In genomic region chr2:67847806-67848205, GRCm38 (mm10) we compare ENCODE assay signal across 20 mouse cellular contexts.
DNase-seq lines count a peak whose midpoint lies in the region; ATAC-seq and TF ChIP-seq lines count a peak whose summit lies in the region.
"Had no signal": no experiment of that assay in that cellular context is flagged by ENCODE, and none has a peak within 500 bp of the region (broad histone marks: within the 10 kb centered on the region; RNA-seq: fewer than 3 reads in every experiment).

No protein-coding gene starts in this region.

- 55% methylated on average over 8 of the region's 8 CpGs for WGBS in midbrain, embryonic 15.5 days

- H3K9me3 ChIP-seq in midbrain, embryonic 15.5 days: no peaks in the 10 kb centered on the region
- H3K9me3 ChIP-seq: forebrain, embryonic 13.5 days; heart, embryonic 15.5 days; intestine, embryonic 15.5 days; limb, embryonic 15.5 days had no signal

- H3K27me3 ChIP-seq in midbrain, embryonic 15.5 days (replicated peaks): no peaks in the 10 kb centered on the region
- H3K27me3 ChIP-seq: forebrain, embryonic 13.5 days; heart, embryonic 15.5 days; intestine, embryonic 15.5 days; limb, embryonic 15.5 days had no signal

- DNase-seq in layer of hippocampus, adult 2 months (ENCODE audit: low spot score in 2 of 2): no peak
- DNase-seq in layer of hippocampus, postnatal 25 days (ENCODE audit: extremely low spot score in 1 of 2, low spot score in 1 of 2): no peak
- DNase-seq in right cerebral cortex, adult 2 months (ENCODE audit: low spot score in 2 of 2): peak; percentile 18 to 25
- DNase-seq in right cerebral cortex, postnatal 25 days: no peak
- no peak for DNase-seq in adipocyte (ENCODE audit: low spot score)
- DNase-seq in yolk sac, embryonic 10.5 days (ENCODE audit: low spot score): no peak
- DNase-seq: adrenal gland, postnatal 10 days; cerebellum, adult 9-10 months; heart, postnatal 4 days; kidney, adult 8-10 months; kidney, postnatal 14 days; lung, embryonic 14.5 days; thymus, postnatal 14 days had no signal

- no peak; the same call in 1 of the 2 replicates for ATAC-seq in midbrain, embryonic 15.5 days (replicated peaks)
- ATAC-seq: activated CD4-positive, CD25-positive, alpha-beta regulatory T cell, adult 4 months; forebrain, embryonic 13.5 days; intestine, embryonic 15.5 days had no signal

- no peak overlapping the region for H3K4me3 ChIP-seq in layer of hippocampus, adult 2 months
- H3K4me3 ChIP-seq in midbrain, embryonic 15.5 days: no peak overlapping the region
- H3K4me3 ChIP-seq: forebrain, embryonic 13.5 days; heart, embryonic 15.5 days; intestine, embryonic 15.5 days; limb, embryonic 15.5 days had no signal

- H3K27ac ChIP-seq in layer of hippocampus, adult 2 months: peak overlapping the region; percentile 58
- H3K27ac ChIP-seq in midbrain, embryonic 15.5 days: peak overlapping the region; percentile 48; the same call in 1 of the 2 replicates
- H3K27ac ChIP-seq: forebrain, embryonic 13.5 days; heart, embryonic 15.5 days; intestine, embryonic 15.5 days; limb, embryonic 15.5 days; liver, embryonic 14.5 days had no signal

- H3K36me3 ChIP-seq in midbrain, embryonic 15.5 days (replicated peaks): no peaks in the 10 kb centered on the region
- H3K36me3 ChIP-seq: heart, embryonic 15.5 days; intestine, embryonic 15.5 days; limb, embryonic 15.5 days had no signal

- peaks cover 4% of the 10 kb centered on the region; the same call in 1 of the 2 replicates for H3K4me1 ChIP-seq in midbrain, embryonic 15.5 days
- H3K4me1 ChIP-seq: heart, embryonic 15.5 days; intestine, embryonic 15.5 days; limb, embryonic 15.5 days had no signal

- TF ChIP-seq CTCF in layer of hippocampus, adult 2 months (conservative IDR thresholded peaks at IDR 0.05): no peak

- no peak overlapping the region for H3K4me2 ChIP-seq in midbrain, embryonic 15.5 days
- H3K4me2 ChIP-seq: forebrain, embryonic 13.5 days; heart, embryonic 15.5 days; intestine, embryonic 15.5 days; limb, embryonic 15.5 days; lung, embryonic 14.5 days had no signal

- no peak overlapping the region for H3K9ac ChIP-seq in midbrain, embryonic 15.5 days
- H3K9ac ChIP-seq: forebrain, embryonic 13.5 days; heart, embryonic 15.5 days; intestine, embryonic 15.5 days; limb, embryonic 15.5 days; liver, embryonic 14.5 days; lung, embryonic 14.5 days had no signal

Comparison
In these comparisons a context has a peak if more than half of its experiments do, and no peak if none do; other contexts are left out.
1. DNase-seq: peak in right cerebral cortex, adult 2 months (2 of 2); none in layer of hippocampus, adult 2 months (0 of 2), layer of hippocampus, postnatal 25 days (0 of 2), right cerebral cortex, postnatal 25 days (single experiment), adipocyte (single experiment) and yolk sac, embryonic 10.5 days (single experiment).